Mouse (Mus musculus): ENCODE data around the gene Hhipl1.
A peak's percentile ranks its signal among the peaks of the same experiment; 100 is the strongest.

Hhipl1 gene

DNA sequence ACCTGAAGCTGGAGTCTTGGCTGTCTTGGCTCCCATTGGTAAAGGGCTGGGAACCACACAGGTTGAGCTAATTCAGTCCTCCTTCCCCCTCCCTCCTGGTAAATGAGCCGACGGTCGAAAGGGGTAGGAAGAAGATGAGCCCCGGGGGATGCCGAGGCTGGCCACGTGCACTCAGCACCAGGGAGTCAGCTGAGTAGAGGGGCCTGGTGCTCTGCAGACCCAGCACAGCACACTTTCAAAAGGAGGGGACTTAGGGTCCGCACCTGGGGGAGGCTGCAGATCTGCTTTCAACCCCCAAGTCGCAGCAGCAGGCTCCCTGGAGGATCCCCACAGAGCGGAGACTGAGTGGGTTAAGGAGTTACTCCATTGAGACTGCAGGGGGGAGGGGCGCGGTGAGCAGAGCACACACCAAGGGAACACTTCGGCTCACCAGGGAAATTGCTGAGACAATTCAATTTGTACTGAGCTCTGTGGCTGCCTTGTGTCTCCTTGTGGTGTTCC, 28.7 kb upstream of the Hhipl1 start:
- DNase-seq (ENCODE audit: extremely low read depth, low read depth, low spot score): no peak

DNA sequence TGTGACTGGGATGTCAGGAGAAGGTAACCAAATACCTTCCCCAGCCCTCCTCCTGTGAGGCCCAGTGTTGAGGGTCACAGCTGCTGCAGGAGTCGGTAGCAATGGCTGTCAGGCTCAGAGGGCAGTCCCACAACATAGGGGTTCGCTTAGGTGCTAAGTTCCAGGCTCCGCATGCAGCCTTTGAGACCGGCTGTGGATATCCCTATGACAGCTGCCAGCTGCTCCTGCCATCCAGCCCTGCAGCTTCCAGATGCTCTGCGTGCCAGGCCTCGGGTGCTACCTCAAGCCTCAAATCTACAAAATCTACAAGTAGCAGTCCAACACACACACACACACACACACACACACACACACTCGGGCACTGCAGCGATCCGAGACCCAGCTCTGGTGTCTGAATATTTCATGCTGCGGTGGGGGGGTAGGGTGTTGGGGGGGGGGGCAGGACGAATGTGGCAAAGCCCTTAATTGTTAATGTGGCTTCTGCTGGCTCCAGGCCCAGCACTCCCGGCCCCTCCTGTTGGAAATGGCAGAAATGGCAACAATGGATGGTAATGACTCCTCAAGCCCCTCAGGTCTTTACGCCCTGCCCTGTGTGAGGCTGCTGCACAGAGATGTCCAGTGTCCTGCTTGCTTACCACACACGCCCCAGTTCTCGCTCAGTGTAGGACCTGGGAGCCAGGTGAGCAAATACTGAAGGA, 27.7 kb upstream of the Hhipl1 start:
- DNase-seq (ENCODE audit: extremely low read depth, low read depth, low spot score): no peak

DNA sequence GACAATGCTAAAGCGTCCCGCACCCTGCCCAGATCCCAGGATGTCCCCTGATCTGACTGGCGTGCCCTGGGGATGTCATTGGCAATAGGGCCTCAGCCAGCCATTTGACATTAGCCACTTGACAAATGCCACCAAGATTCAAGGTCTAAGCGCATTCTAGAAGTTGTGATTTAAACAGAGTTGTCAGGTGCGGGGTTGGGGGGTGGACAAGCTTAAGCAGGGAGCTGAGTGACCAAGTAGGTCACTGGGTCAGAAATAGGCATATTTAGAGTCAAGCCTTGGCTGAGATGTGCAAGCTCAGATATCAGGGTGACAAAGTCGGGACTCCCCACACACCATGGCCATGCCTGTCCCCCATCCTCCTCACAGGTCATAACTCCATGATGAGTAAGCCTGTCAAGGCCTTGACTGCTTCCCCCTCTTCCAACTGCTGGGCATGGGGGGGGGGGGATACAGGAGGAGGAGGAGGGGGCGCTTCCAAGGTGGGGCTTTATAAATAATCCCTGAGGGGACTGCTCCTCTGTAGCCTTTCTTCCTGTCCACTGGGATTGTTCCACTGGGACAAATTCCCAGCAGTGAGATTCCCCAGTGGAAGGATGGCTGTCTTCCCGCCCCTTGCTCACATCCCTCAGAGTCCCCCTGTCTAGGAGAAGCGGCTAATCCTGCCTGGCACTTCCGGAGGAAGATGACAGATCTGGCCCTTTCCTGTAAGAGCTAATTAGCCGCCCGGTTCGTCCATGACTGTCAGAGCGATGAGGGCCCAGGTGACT, 21.4 kb upstream of the Hhipl1 start:
- DNase-seq (ENCODE audit: extremely low read depth, low read depth, low spot score): no peak

DNA sequence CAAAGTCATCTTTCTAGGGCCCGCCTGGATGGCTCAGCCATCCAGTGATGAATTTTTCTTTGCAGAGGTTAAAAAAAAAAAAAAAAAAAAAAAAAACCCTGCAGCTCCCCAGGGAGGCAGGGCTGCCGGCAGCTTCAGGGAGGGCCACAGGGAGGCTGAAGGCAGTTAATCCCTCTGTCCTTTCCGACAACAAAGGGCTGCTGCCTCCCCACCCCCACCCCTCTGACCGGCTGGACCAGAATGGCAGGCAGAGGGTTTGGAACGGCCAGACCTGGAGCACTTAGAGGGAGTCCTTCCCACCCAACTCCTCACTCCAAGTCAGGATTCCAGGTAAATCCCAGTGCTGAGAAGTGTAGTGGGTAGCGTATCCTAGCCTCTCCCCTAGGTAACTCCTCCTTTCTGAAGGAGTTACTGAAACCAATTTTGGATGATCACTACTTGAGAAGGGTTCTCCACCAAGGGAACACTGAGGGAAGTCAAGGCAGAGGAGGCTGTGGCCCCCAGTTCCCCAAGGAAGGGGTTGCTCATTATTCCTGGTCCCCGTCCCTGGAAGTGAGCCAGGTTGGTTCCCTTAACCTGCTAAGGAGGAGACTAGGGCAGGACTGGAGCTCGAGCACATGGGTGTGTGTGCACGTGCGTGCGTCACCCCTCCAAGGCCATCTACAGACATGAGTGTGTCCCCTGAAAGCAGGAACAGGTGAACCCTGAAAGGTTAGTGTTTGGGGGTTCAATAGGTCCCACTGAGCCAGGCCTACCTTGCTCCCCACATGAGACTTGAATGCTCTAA, 20.7 kb upstream of the Hhipl1 start:
- no peak for DNase-seq (ENCODE audit: extremely low read depth, low read depth, low spot score)

DNA sequence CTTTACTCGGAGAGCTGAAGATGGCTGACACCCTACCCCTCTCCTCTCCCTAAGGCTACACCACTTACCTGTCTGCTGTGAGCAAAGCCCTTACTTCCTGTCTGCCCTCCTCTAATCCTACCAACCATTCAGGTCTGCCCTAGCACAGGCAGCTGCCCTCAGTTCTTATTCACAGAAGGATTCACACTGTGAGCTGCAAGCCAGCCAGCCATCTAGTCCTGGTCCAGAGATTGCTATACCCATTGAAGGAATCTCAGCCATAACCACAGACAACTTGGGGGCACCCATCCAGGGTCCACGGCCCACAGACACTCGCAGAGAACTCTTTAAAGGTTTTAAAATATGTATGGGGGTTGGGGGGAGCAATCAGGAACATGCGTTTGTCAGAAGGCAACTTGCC, 19.7 kb upstream of the Hhipl1 start:
- DNase-seq (ENCODE audit: extremely low read depth, low read depth, low spot score): no peak

DNA sequence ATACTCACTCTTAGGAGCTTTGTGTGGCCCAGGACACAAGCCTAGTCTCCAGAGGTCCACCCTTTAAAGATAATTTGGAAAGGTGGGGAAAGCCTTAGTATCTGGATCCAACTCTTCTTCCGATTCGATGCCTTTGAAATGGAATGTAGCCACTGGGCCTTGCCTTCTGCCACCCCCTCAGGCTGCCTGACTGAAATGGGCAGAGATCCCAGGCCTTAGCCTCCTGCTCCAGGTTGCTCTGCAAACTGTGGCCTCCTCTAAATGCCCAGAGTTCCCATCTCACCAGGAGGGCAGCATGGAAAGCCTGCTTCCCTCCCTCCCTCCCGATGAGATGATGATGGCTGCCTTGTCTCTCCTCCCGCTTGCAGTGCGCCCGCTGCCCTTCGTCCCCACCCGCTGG, 19.1 kb upstream of the Hhipl1 start:
- DNase-seq (ENCODE audit: extremely low read depth, low read depth, low spot score): no peak

DNA sequence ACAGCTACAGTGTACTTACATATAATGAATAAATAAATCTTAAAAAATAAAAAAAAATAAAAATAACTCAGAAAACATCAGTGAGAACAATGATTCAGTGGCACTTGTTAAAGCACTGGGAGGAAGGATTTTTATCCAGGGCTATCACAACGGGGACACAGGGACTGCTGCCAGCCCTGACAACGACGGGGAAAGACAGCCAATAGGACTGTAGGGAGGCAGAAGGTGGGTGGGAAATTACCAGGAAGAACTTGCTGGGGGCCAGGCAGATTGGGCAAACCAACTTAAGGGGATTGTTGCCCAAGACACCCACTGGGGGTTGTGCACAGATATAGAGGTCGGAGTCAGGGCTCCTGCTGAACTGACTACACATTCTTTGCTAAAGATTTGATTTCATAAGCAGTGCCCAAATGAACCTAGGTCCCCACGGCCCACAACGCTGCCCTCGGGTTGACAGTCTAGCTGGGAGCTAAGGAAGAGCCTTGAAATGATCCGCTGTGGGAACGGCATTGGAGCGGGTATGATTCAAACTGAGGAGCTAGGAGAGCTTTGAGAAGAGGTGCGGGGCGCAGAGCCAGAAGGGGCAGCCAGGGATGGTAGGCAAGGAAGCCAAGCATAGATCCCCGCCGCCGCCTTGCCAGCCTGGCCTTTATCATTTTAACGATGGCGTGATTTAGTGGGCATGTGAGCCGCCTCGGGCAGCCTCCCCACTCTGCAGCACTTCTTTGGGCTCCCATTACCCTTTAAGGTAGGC, 17.8 kb upstream of the Hhipl1 start:
- peak; percentile 47 for DNase-seq (ENCODE audit: extremely low read depth, low read depth, low spot score)

DNA sequence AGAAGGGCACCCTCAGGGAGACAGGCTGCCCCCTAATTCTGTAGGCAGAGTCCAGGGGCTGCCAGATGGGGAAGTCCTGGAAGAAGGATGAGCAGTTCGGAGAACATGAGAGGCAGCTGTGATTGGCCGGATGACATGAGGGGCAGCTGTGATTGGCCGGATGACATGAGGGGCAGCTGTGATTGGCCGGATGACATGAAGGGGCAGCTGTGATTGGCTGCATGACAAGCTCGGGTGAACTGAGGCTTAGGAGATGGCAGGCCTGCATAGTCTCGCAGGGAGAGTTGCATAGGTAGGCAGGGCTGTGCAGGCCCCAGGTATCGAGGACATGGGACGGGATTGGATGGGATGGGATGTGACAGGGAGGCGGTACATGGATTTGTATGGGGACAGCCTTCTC, 13.7 kb upstream of the Hhipl1 start:
- no peak for DNase-seq (ENCODE audit: extremely low read depth, low read depth, low spot score)

DNA sequence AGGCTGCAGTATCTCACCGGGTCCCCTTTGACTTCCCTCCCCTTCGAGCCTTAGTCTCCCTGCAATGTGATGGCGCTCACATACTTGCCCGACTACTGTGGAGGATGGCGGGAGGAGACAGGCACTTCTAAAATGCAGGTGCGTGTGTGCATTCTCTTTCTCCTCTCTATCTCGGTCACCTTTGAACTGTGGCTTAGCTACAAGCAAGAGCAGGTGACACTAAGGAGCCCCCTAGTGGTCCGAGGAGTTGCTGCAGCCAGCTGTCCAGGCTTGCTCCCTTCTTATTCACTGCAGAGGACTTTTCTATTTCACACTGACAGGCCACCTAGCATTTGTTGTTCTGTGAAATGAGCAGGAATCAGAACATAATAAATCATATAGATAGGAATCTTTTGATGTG, 13.1 kb upstream of the Hhipl1 start:
- DNase-seq (ENCODE audit: extremely low read depth, low read depth, low spot score): no peak

DNA sequence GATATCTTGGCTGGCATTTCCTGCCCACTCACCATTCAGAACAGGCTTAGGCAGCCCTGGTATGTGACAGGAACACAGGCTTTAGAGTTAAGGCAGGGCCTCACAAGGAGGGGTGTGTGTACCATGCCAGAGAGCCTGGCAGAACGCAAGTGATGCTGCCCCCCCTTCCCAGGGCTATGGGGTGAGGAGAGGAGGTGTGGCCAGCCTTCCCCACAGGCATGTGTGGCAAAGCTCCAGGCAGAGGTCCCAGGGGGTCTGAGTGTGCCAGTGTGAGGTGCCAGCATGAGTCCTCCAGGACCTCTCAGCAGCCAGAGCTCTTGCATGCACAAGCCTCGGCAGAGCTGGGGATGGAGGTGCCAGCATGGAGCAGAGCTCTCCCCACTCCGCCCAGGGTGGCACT, 11.4 kb upstream of the Hhipl1 start:
- peak; percentile 39 for DNase-seq (ENCODE audit: extremely low read depth, low read depth, low spot score)

DNA sequence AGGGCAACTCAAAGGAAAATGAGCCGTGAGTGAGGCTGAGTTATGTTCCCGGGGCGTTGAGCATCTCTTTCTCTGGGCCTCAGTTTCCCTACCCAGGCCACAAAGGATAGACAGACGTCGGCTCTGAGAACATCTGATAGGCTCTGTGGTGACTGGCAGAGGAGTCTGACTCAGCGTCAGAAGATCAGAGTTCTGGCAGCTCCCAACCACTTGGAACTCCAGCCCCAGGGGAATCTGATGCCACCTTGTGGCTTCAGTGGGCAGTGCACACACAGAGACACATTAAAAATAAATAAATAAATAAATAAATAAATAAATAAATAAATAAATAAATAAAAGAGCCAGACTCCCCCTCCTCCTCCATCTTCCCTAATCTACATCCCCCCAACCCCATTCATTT, 9.0 kb upstream of the Hhipl1 start:
- no peak for DNase-seq (ENCODE audit: extremely low read depth, low read depth, low spot score)

DNA sequence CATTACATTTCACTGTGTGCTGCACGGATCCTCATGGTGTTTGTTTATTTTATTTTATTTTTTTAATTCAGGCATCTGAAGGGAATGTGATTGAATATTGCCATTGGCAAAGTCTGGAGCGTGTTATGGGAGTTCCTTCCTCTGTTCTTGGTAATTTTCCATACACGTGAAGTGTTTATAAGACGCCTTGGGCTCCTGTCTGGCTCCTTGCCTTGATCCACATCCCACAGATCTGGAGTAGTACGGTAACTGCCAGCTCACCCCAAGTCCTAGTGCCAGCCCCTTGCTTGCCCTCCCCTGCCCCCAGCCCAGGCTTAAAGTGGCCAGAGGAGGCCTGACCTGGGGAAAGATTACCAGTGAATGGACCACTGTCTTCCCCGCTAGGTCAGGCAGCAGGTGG, 5.1 kb upstream of the Hhipl1 start:
- no peak for DNase-seq (ENCODE audit: extremely low read depth, low read depth, low spot score)

DNA sequence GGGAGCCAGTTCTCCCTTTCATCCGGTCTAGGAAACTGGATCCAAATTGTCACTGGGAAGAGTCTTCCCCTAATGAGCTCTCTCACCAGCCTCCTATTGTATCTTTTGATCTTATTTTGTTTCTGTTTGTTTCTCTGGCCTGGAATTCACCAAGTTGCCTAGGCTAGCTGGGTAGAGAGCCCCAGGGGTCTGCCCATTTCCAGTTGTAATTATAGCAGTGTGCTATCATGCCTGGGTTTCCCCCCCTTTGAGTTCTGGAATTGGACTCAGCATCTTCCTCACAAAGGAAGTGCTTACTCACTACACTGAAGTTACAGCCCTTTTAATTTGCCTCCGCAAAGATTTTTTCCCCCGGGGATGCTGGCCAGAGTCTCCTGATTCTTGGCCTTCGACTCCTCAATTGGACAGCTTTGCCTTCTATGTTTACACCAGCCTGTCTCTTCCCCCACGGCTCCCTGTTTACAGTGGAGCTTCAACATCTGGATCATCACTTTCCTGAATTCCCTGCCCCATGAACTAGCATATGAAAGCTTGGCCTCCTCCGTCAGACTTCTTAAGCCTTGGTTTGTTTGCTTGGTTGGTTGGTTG, 2.2 kb upstream of the Hhipl1 start:
- no peak for DNase-seq (ENCODE audit: extremely low read depth, low read depth, low spot score)

DNA sequence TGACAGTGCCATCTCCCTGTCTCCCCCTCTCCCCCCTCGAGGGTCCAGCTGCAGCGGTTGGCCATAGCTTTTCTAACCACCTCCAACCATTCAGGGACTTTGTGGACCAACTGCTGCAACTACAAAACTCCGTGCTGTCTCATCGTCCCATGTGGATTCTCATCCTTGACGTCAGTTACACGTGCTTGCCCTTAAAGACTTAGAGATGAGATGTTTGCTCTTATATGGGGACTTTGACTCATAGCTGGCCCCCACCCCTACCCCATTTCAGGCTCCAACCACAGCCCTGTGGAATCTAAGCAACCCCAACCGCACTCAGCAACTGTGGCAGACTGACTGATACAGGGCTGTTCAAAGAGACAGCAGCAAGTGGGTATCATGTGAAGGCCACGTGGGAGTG, 898 bp upstream of the Hhipl1 start:
- DNase-seq (ENCODE audit: extremely low read depth, low read depth, low spot score): no peak

DNA sequence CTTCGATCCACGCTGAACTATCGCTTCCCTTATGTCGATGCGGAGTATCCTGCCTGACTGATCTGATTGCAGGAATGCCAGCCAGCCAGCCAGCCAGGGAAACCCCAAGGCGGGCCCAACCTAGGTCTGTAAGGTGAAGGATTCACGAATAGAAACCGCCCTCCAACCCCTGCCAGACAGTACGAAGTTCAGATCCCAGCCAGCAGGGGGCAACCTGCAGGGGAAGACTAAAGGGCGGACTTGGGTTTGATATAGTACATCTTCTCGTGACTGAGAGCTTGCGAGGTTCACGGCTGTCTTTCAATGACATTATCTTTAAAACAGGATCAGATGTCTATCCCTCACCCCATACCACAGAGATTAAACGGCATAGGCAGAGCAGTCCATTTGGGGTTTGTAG, 1.5 kb downstream of the Hhipl1 start:
- DNase-seq (ENCODE audit: extremely low read depth, low read depth, low spot score): no peak

DNA sequence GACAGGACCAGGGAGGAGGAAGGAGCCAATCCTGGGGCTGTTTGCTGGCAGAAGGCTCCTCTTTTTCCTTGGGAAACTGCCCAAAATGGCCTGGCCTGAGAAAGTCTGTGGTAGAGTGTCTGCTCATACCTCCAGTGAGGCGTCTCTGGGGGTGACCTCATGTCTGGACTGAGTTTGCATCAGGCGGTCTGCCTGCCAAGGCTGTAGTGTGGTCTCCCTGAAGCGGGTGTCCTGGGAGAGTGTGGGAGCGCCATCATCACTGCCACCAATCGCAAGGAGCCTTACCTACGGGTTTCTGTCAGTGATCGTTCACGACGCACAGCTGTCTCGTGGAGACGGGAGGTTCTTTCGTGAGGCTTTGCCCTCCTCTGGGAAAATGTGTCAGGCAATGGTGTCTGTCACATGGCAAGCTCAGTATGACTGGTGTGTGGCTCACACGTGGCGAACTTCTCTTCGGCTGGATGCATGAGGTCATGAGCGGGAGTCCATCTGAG, 2.3 kb downstream of the Hhipl1 start:
- no peak for DNase-seq (ENCODE audit: extremely low read depth, low read depth, low spot score)

DNA sequence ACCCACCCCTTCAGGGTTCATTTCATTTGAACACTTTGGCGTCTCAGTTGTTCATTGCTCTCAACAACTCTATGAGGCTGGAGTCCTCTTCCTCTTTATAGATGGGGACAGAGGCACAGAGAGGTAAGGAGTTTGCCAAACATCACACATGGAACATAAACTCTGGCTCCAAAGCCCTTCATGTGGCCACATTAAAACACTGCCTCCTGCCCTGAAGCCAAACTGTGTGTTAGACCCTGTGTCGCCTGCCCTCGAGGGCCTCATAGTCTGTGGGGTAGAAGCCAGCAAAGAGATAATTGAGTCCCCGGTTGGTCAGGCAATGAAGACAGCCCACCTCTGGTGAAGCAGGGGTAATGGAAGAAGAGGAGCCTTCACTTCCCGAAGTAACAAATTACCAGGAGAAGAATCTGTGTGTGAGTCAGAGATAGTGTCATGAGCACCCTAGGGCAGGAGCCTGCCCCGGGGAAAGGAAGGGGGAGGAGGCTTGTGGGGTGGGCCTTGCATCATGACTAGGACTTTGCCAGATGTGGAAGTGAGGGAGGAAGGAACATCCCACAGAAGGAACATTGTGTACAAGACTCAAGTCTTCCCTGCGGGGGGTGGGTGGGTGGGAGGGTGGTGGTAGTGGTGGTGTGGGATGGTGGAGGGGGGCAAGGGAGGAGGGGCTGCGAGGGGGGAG, 3.2 kb downstream of the Hhipl1 start:
- no peak for DNase-seq (ENCODE audit: extremely low read depth, low read depth, low spot score)

DNA sequence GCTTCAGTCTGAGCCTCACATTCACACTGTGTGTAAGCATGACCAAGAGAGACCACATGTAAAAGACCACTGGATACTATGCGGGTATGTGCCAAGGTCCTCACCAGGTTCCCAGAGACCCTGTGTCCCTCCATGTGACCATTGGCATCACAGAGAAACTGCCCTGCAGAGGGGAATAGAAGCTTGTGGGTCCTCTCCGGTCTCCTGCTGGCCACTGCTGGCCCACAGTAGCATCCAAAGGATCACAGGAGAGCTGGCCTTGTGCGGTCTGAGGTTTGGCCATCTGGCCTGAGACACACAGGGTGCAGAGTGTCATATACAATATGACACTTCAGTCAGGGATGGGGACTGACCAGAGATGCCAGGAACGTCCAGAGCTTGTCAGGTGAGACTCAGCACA, 4.0 kb downstream of the Hhipl1 start:
- DNase-seq (ENCODE audit: extremely low read depth, low read depth, low spot score): no peak

DNA sequence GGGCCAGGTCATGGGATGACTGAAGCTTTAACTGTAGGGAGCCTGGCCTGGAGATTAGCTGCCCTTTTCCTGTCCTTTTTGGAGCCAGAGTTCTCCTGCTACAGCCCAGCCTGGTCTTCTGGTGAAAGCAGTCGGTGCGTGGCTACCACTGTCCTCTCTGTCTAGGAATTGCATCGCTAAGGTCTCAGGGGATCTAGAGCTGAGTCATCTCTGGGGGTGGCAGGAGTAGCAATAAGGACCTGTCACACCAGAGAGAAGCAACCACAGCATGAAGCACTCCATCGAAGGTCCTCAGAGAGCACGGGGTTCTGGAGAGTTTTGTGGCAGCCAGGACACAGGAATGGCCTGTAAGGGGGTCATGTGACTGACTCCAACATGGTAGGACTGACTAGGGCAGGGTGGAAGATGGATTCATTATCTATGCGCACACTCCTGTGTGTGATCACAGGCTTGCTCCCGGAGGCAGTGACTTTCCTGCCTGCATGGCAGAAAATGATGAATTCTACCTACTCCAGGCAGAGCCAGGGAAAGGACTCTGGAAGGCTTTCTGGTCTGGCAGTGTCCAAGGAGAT, 4.5 kb downstream of the Hhipl1 start:
- DNase-seq (ENCODE audit: extremely low read depth, low read depth, low spot score): no peak
